Mouse (Mus musculus): ENCODE data around the gene Mrrf.
A peak's percentile ranks its signal among the peaks of the same experiment; 100 is the strongest.

The Mrrf gene

GRCm38 (mm10) chr2:36136300-36136941 lies at the start of gene Mrrf, which contains the start of gene Rbm18:
Mrrf (plus strand) TSS chr2:36136389.
Rbm18 (minus strand) TSS chr2:36136773.
- peak; percentile 67 for DNase-seq (ENCODE audit: extremely low spot score, low read depth, low spot score)

GRCm38 (mm10) chr2:36089190-36089589 lies 47.0 kb upstream of the Mrrf start:
- no peak for DNase-seq (ENCODE audit: extremely low spot score, low read depth, low spot score)

- DNase-seq (ENCODE audit: extremely low spot score, low read depth, low spot score), result no peak
Measured at GRCm38 (mm10) chr2:36090853-36091741, 45.1 kb upstream of the Mrrf start.

GRCm38 (mm10) chr2:36092748-36093147 lies 43.4 kb upstream of the Mrrf start:
- no peak for DNase-seq (ENCODE audit: extremely low spot score, low read depth, low spot score)

- no peak for DNase-seq (ENCODE audit: extremely low spot score, low read depth, low spot score)
Measured at GRCm38 (mm10) chr2:36093301-36093700, 42.9 kb upstream of the Mrrf start.

GRCm38 (mm10) chr2:36093914-36094475 lies 42.2 kb upstream of the Mrrf start:
- no peak for DNase-seq (ENCODE audit: extremely low spot score, low read depth, low spot score)

- no peak for DNase-seq (ENCODE audit: extremely low spot score, low read depth, low spot score)
Measured at GRCm38 (mm10) chr2:36097129-36097815, 38.9 kb upstream of the Mrrf start.

GRCm38 (mm10) chr2:36098021-36098420 lies 38.2 kb upstream of the Mrrf start:
- DNase-seq (ENCODE audit: extremely low spot score, low read depth, low spot score), result no peak

GRCm38 (mm10) chr2:36099739-36100138 lies 36.5 kb upstream of the Mrrf start:
- DNase-seq (ENCODE audit: extremely low spot score, low read depth, low spot score), result no peak

- no peak for DNase-seq (ENCODE audit: extremely low spot score, low read depth, low spot score)
Measured at GRCm38 (mm10) chr2:36101866-36102558, 34.2 kb upstream of the Mrrf start.

- DNase-seq (ENCODE audit: extremely low spot score, low read depth, low spot score), result no peak
Measured at GRCm38 (mm10) chr2:36102559-36102946, 33.6 kb upstream of the Mrrf start.

- no peak for DNase-seq (ENCODE audit: extremely low spot score, low read depth, low spot score)
Measured at GRCm38 (mm10) chr2:36103069-36103554, 33.1 kb upstream of the Mrrf start.

GRCm38 (mm10) chr2:36103555-36104367 lies 32.4 kb upstream of the Mrrf start:
- DNase-seq (ENCODE audit: extremely low spot score, low read depth, low spot score), result no peak

- no peak for DNase-seq (ENCODE audit: extremely low spot score, low read depth, low spot score)
Measured at GRCm38 (mm10) chr2:36104436-36104955, 31.7 kb upstream of the Mrrf start.

GRCm38 (mm10) chr2:36104956-36105741 lies 31.0 kb upstream of the Mrrf start, which contains the start of gene Lhx6:
Lhx6 (minus strand) TSS chr2:36105408.
- no peak for DNase-seq (ENCODE audit: extremely low spot score, low read depth, low spot score)

GRCm38 (mm10) chr2:36108615-36109014 lies 27.6 kb upstream of the Mrrf start:
- DNase-seq (ENCODE audit: extremely low spot score, low read depth, low spot score), result no peak

- DNase-seq (ENCODE audit: extremely low spot score, low read depth, low spot score), result no peak
Measured at GRCm38 (mm10) chr2:36112632-36113031, 23.6 kb upstream of the Mrrf start.

GRCm38 (mm10) chr2:36126795-36127429 lies 9.3 kb upstream of the Mrrf start:
- DNase-seq (ENCODE audit: extremely low spot score, low read depth, low spot score), result no peak
